Mouse (Mus musculus) left cerebral cortex, adult 11 months (tissue): ENCODE data around the gene Btbd2.
"Not testable (repeated sequence)": the region's sequence is repeated elsewhere in the genome, so short reads cannot be mapped to it uniquely, and the experiment has no call there.

Experiments
- DNase-seq: peaks from one replicate; pipeline ENCODE4 v3.0.0; 2022; ENCODE audit warnings: low spot score

The Btbd2 gene

GRCm38 (mm10) chr10:80606737-80607350, 50.0 kb downstream of the Btbd2 start:
- DNase-seq = no peak

DNA sequence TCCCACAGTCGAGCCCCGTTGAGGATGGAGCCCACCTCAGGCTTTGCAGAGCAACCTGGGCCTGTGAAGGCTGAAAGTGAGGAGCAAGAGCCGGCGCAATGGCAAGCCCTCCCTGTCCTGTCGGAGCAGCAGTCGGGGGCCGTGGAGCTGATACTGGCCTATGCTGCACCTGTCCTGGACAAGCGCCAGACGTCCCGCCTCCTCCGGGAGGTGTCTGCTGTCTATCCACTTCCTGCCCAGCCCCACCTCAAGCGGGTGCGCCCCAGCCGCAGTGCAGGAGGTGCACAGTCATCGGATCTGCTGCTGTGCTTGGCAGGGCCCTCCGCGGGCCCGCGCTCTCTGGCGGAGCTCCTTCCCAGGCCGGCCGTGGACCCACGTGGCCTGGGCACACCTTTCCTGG, 50.6 kb downstream of the Btbd2 start:
- DNase-seq = no peak

GRCm38 (mm10) chr10:80605721-80606120, 51.1 kb downstream of the Btbd2 start, which contains the start of gene Gm49322:
Gm49322 (plus strand) TSS chr10:80606021.
- DNase-seq = not testable (repeated sequence)

DNA sequence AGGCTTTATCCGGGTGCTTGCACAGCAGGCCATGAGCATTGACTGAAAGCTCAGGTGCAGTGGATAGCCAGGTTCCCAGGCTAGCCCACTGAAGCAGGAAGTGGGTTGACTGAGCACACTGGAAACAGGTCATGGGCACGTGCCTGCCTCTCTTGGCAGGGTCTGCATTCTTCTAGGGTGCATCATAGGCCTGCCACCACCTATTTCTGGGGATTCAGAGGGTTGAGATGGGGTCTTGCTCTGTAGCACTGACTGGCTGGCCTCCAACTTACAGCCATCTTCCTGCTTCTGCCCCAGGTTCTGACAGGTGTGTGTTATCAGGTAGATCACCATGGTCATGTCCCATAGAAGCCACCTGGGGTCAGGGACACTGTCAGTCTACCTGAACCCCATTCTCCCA, 51.9 kb downstream of the Btbd2 start:
- DNase-seq = no peak

GRCm38 (mm10) chr10:80604001-80604509, 52.8 kb downstream of the Btbd2 start:
- no peak for DNase-seq

- no peak for DNase-seq
These were observed 53.5 kb downstream of the Btbd2 start for GRCm38 (mm10) chr10:80603364-80603763.

- peak; percentile 93 for DNase-seq
These were observed 54.1 kb downstream of the Btbd2 start, which contains the start of the genes Scamp4 and Adat3 for GRCm38 (mm10) chr10:80602698-80603325. Scamp4 (plus strand) TSS chr10:80602872. Adat3 (plus strand) TSS chr10:80602880.

DNA sequence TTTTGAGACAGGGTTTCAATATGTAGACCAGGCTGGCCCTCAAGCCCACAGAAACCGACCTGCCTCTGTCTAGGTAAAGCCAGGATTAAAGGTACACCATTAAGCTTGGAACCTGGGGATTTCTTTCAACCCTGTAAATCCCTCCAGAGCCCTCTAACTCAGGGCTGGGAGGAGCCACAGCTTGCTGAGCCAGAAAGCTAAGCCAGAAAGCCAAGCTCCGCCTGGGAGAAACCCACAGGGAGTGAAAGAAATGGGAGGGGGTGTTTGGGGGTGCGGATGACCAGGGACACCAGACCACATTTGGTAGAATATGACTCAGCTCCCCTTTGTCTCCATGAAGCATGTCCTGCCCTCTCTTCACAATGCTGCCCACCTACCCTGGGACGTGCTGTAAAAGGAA, 60.6 kb downstream of the Btbd2 start:
- DNase-seq = no peak
